Mouse (Mus musculus) liver, embryonic 11.5 days (tissue): Measurements from ENCODE around the gene Slc25a41. TPM values are rescaled to one million over a fixed set of nuclear protein-coding genes. Genes with fewer than 3 reads are reported as not detected.
"Not testable (repeated sequence)": the region's sequence is repeated elsewhere in the genome, so short reads cannot be mapped to it uniquely, and the experiment has no call there.

ENCODE experiments used
- ATAC-seq: fragments of 200-750 bp; cut with Nextera tagmentation; replicated peaks from 2 replicates; pipeline ENCODE4 v1.8.0; 2017; ENCODE audit warnings: moderate number of reproducible peaks, mild to moderate bottlenecking, moderate TSS enrichment, moderate library complexity; ENCODE audit not compliant: low FRiP score
- DNase-seq: peaks from one replicate; pipeline ENCODE4 v3.0.0-alpha.2; 2017; ENCODE audit warnings: low spot score
- H3K27ac ChIP-seq: fragments of 300-500 bp; sonication (generic); 2 replicates; pipeline ENCODE4 v1.5.1; 2014; ENCODE audit warnings: mild to moderate bottlenecking, low read depth, low read length, control low read depth
- H3K27me3 ChIP-seq: fragments of 300-500 bp; sonication (generic); replicated peaks from 2 replicates; pipeline ENCODE4 v1.6.1; 2014; ENCODE audit warnings: low read length, mixed read lengths; ENCODE audit not compliant: control insufficient read depth, insufficient read depth
- H3K36me3 ChIP-seq: fragments of 300-500 bp; sonication (generic); 2 replicates; pipeline ENCODE4 v1.6.1; 2014; ENCODE audit warnings: mild to moderate bottlenecking, low read length, moderate library complexity, mixed read lengths; ENCODE audit not compliant: control insufficient read depth, insufficient read depth
- H3K4me1 ChIP-seq: fragments of 300-500 bp; sonication (generic); replicated peaks from 2 replicates; pipeline ENCODE4 v1.6.1; 2014; ENCODE audit warnings: low read length, mixed read lengths; ENCODE audit not compliant: control insufficient read depth, insufficient read depth
- H3K4me2 ChIP-seq: fragments of 300-500 bp; sonication (generic); 2 replicates; pipeline ENCODE4 v1.6.1; 2014; ENCODE audit warnings: mild to moderate bottlenecking, control low read depth, moderate library complexity
- H3K4me3 ChIP-seq: fragments of 300-500 bp; sonication (generic); 2 replicates; pipeline ENCODE4 v1.5.1; 2014; ENCODE audit warnings: low read depth, low read length, control low read depth
- H3K9ac ChIP-seq: fragments of 300-500 bp; sonication (generic); 2 replicates; pipeline ENCODE4 v1.6.1; 2014; ENCODE audit warnings: low read depth, low read length, control low read depth
- H3K9me3 ChIP-seq: fragments of 300-500 bp; sonication (generic); 2 replicates; pipeline ENCODE4 v1.6.1; 2016; ENCODE audit warnings: low read length, inconsistent platforms, mixed read lengths; ENCODE audit not compliant: control insufficient read depth
- WGBS: fragments of 180-500 bp; shearing (Covaris S2); extraction: QIAGEN DNeasy Blood & Tissue Kit; methylation state at CpG from one replicate; pipeline ENCODE4 v1.1.7; 2014; 5-methylcytosine and 5-hydroxymethylcytosine counted together
- polyA plus RNA-seq: library from polyadenylated mRNA; unstranded; fragments of >200 nt; fragmentation: Nextera tagmentation; extraction: Ambion mirVana; gene quantifications from 2 replicates; pipeline ENCODE4 v1.2.1, GENCODE M21; 2014

Gene Slc25a41
- polyA plus RNA-seq, 1 experiment from 2014 or later = not detected

GRCm38 (mm10) chr17:57058891-57059485 is 17.5 kb upstream of the Slc25a41 start, which contains the start of gene Crb3:
Gene Crb3, plus strand, starts transcription at chr17:57059105.
- H3K9ac ChIP-seq = peak within 1 kb of the TSS; percentile 74
- DNase-seq = peak; percentile 51
- H3K4me3 ChIP-seq = peak within 1 kb of the TSS; percentile 78
- no peak for ATAC-seq
- H3K4me2 ChIP-seq = peak within 1 kb of the TSS; percentile 97
- 4% methylated on average over 18 of the region's 22 CpGs for WGBS
- H3K36me3 ChIP-seq = peaks cover 2% of the 10 kb centered on the region; the same call in 1 of the 2 replicates
- H3K9me3 ChIP-seq = no peaks in the 10 kb centered on the region
- peaks cover 26% of the 10 kb centered on the region for H3K4me1 ChIP-seq
- peaks cover 34% of the 10 kb centered on the region for H3K27me3 ChIP-seq
- H3K27ac ChIP-seq = peak within 1 kb of the TSS; percentile 41; the same call in 1 of the 2 replicates

- Histone ChIP-seq H3K27ac (no peak overlapping the region), H3K4me2 (no peak overlapping the region), H3K9ac (no peak overlapping the region), H3K9me3 (no peaks in the 10 kb centered on the region), H3K36me3 (peaks cover 6% of the 10 kb centered on the region; the same call in 1 of the 2 replicates), H3K27me3 (peaks cover 9% of the 10 kb centered on the region), H3K4me1 (peaks cover 13% of the 10 kb centered on the region), H3K4me3 (no peak overlapping the region)
- ATAC-seq = no peak
- no peak for DNase-seq
- WGBS = 81% methylated on average over 3 of the region's 3 CpGs
Observed at GRCm38 (mm10) chr17:57056246-57056645, 14.8 kb upstream of the Slc25a41 start.

GRCm38 (mm10) chr17:57051679-57052078 is 10.2 kb upstream of the Slc25a41 start:
- not testable (repeated sequence) for H3K4me3 ChIP-seq, H3K4me2 ChIP-seq, H3K27me3 ChIP-seq, H3K9ac ChIP-seq, H3K27ac ChIP-seq, H3K9me3 ChIP-seq, DNase-seq, ATAC-seq, H3K4me1 ChIP-seq, H3K36me3 ChIP-seq
- 60% methylated on average over 4 of the region's 4 CpGs for WGBS

GRCm38 (mm10) chr17:57048816-57049215 is 7.4 kb upstream of the Slc25a41 start:
- H3K9me3 ChIP-seq = no peaks in the 10 kb centered on the region
- H3K4me1 ChIP-seq = no peaks in the 10 kb centered on the region
- no peak overlapping the region for H3K27ac ChIP-seq
- no peaks in the 10 kb centered on the region for H3K27me3 ChIP-seq
- DNase-seq (no peak), ATAC-seq (no peak)
- 88% methylated on average over 3 of the region's 3 CpGs for WGBS
- H3K4me2 ChIP-seq = no peak overlapping the region
- 0 out of 2 replicates have a peak, but pooled peaks cover 4% of the 10 kb centered on the region for H3K36me3 ChIP-seq
- H3K9ac ChIP-seq = no peak overlapping the region
- no peak overlapping the region for H3K4me3 ChIP-seq

DNA sequence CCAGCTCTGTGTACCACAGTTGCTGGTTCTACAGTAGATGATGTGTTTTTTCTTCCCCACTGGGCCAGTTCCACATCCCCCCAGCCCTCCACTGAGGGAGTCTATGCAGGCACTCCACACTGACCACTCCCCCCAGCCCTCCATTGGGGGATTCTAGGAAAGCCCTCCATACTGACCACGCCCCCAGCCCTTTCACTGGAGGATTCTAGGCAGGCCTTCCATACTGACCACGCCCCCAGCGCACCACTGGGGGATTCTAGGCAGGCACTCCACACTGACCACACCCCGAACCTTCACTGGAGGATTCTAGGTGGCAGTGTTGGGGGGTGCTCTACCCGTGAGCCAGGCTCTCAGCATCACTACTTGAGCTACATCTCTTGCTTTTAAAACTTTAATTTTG is 6.0 kb upstream of the Slc25a41 start:
- H3K4me1 ChIP-seq = no peaks in the 10 kb centered on the region
- H3K9me3 ChIP-seq = no peaks in the 10 kb centered on the region
- H3K36me3 ChIP-seq = 0 out of 2 replicates have a peak, but pooled peaks cover 1% of the 10 kb centered on the region
- no peaks in the 10 kb centered on the region for H3K27me3 ChIP-seq
- no peak overlapping the region for H3K4me3 ChIP-seq
- 30% methylated on average over 5 of the region's 5 CpGs for WGBS
- no peak for DNase-seq
- H3K27ac ChIP-seq = no peak overlapping the region
- ATAC-seq = peak; percentile 21; the same call in 1 of the 2 replicates
- H3K4me2 ChIP-seq = no peak overlapping the region
- H3K9ac ChIP-seq = no peak overlapping the region

- Histone ChIP-seq H3K9ac (no peak overlapping the region), H3K9me3 (no peaks in the 10 kb centered on the region), H3K36me3 (no peaks in the 10 kb centered on the region), H3K27ac (no peak overlapping the region), H3K4me3 (no peak overlapping the region), H3K4me2 (no peak overlapping the region), H3K4me1 (no peaks in the 10 kb centered on the region), H3K27me3 (no peaks in the 10 kb centered on the region; the same call in 1 of the 2 replicates)
- WGBS = 37% methylated on average over 8 of the region's 8 CpGs
- ATAC-seq (no peak), DNase-seq (no peak)
Observed at GRCm38 (mm10) chr17:57038978-57039377, 2.5 kb downstream of the Slc25a41 start.

DNA sequence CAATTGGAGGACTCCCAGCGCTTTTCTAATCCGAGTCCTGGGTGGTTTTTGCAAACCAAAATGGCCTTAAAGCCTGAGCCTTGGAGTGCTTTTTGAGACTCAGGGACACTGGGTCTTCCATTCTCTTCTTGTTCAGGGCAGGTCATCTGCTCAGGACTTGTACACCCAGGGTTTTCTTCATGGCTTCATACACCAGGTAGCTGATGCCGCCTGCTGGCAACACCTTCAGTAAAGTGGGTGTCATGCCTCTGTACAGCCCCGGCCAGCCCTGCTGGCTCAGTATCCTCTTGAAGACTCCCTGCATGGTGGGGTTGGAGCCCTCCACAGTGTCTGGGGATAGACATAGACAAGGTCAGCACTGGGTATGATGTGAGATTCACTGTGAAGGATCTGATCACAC is 8.6 kb downstream of the Slc25a41 start:
- Histone ChIP-seq H3K27ac (no peak overlapping the region), H3K4me2 (peak overlapping the region; percentile 78), H3K4me3 (no peak overlapping the region), H3K4me1 (peaks cover 14% of the 10 kb centered on the region), H3K27me3 (no peaks in the 10 kb centered on the region; the same call in 1 of the 2 replicates), H3K9me3 (no peaks in the 10 kb centered on the region), H3K9ac (no peak overlapping the region; the same call in 1 of the 2 replicates), H3K36me3 (peaks cover 11% of the 10 kb centered on the region)
- ATAC-seq (no peak), DNase-seq (no peak)
- WGBS = 85% methylated on average over 4 of the region's 4 CpGs

- peak; percentile 96 for DNase-seq
- WGBS = under 1% methylated on average over 38 of the region's 38 CpGs
Observed at GRCm38 (mm10) chr17:57031661-57032420, 9.6 kb downstream of the Slc25a41 start.

More at GRCm38 (mm10) chr17:57031661-57032420, 9.6 kb downstream of the Slc25a41 start:
- Histone ChIP-seq H3K36me3 (peaks cover 19% of the 10 kb centered on the region), H3K9ac (peak overlapping the region; percentile 70), H3K4me3 (peak overlapping the region; percentile 99), H3K4me2 (peak overlapping the region; percentile 78), H3K27me3 (no peaks in the 10 kb centered on the region), H3K4me1 (peaks cover 21% of the 10 kb centered on the region), H3K27ac (peak overlapping the region; percentile 98), H3K9me3 (no peaks in the 10 kb centered on the region)
- ATAC-seq = peak; percentile 91
